Mouse (Mus musculus) midbrain, embryonic 10.5 days (tissue): ENCODE data around the gene Fes. TPM values are rescaled to one million over a fixed set of nuclear protein-coding genes. Genes with fewer than 3 reads are reported as not detected.

Source experiments
- DNase-seq: peaks from one replicate; pipeline ENCODE4 v3.0.0-alpha.2; 2017; ENCODE audit warnings: low spot score
- H3K27ac ChIP-seq: fragments of 300-500 bp; sonication (generic); replicated peaks from 2 replicates; pipeline ENCODE4 v1.5.1; 2016; ENCODE audit warnings: mild to moderate bottlenecking
- H3K27me3 ChIP-seq: fragments of 300-500 bp; sonication (generic); 2 replicates; pipeline ENCODE4 v1.6.1; 2016; ENCODE audit warnings: low read depth, mild to moderate bottlenecking; ENCODE audit not compliant: poor library complexity, severe bottlenecking
- H3K36me3 ChIP-seq: fragments of 300-500 bp; sonication (generic); 2 replicates; pipeline ENCODE4 v1.6.1; 2016; ENCODE audit warnings: mild to moderate bottlenecking, moderate library complexity
- H3K4me1 ChIP-seq: fragments of 300-500 bp; sonication (generic); 2 replicates; pipeline ENCODE4 v1.6.1; 2016
- H3K4me3 ChIP-seq: fragments of 300-500 bp; sonication (generic); 2 replicates; pipeline ENCODE4 v1.5.1; 2016; ENCODE audit warnings: mild to moderate bottlenecking, moderate library complexity
- H3K9me3 ChIP-seq: fragments of 300-500 bp; sonication (generic); replicated peaks from 2 replicates; pipeline ENCODE4 v1.6.1; 2016; ENCODE audit warnings: mild to moderate bottlenecking
- WGBS: fragments of 180-500 bp; shearing (Covaris S2); methylation state at CpG from one replicate; pipeline ENCODE4 v1.1.7; 2016; 5-methylcytosine and 5-hydroxymethylcytosine counted together
- polyA plus RNA-seq: library from polyadenylated mRNA; unstranded; fragments of >200 nt; fragmentation: Nextera tagmentation; extraction: Ambion mirVana; gene quantifications from 2 replicates; pipeline ENCODE4 v1.2.1, GENCODE M21; 2016

Fes gene
- polyA plus RNA-seq, 1 experiment from 2014 or later = 9.1 TPM

- H3K27ac ChIP-seq = no peak overlapping the region
- no peak overlapping the region for H3K4me3 ChIP-seq
- H3K27me3 ChIP-seq = no peaks in the 10 kb centered on the region
- peaks cover 36% of the 10 kb centered on the region for H3K36me3 ChIP-seq
- DNase-seq = no peak
- H3K9me3 ChIP-seq = no peaks in the 10 kb centered on the region
- 77% methylated on average over 13 of the region's 13 CpGs for WGBS
- peaks cover 18% of the 10 kb centered on the region for H3K4me1 ChIP-seq
These were observed 39.8 kb downstream of the Fes start for GRCm38 (mm10) chr7:80347670-80348586.

- Histone ChIP-seq H3K4me3 (no peak overlapping the region), H3K4me1 (peaks cover 29% of the 10 kb centered on the region), H3K9me3 (no peaks in the 10 kb centered on the region), H3K27ac (no peak overlapping the region), H3K27me3 (peaks cover 8% of the 10 kb centered on the region), H3K36me3 (peaks cover 26% of the 10 kb centered on the region)
- WGBS = 93% methylated on average over 5 of the region's 5 CpGs
- no peak for DNase-seq
These were observed 40.9 kb downstream of the Fes start for GRCm38 (mm10) chr7:80346830-80347229.

- Histone ChIP-seq H3K27ac (no peak overlapping the region), H3K4me1 (peaks cover 36% of the 10 kb centered on the region), H3K36me3 (peaks cover 20% of the 10 kb centered on the region), H3K4me3 (no peak overlapping the region), H3K9me3 (no peaks in the 10 kb centered on the region), H3K27me3 (peaks cover 14% of the 10 kb centered on the region)
- DNase-seq = no peak
- WGBS = 93% methylated on average over 9 of the region's 9 CpGs
These were observed 41.6 kb downstream of the Fes start for GRCm38 (mm10) chr7:80346173-80346572.

GRCm38 (mm10) chr7:80343270-80344018 lies 44.3 kb downstream of the Fes start:
- peak overlapping the region; percentile 92 for H3K27ac ChIP-seq
- H3K27me3 ChIP-seq = peaks cover 16% of the 10 kb centered on the region
- peak overlapping the region; percentile 73 for H3K4me3 ChIP-seq
- WGBS = 26% methylated on average over 19 of the region's 19 CpGs
- peaks cover 7% of the 10 kb centered on the region for H3K36me3 ChIP-seq
- H3K9me3 ChIP-seq = no peaks in the 10 kb centered on the region
- peaks cover 57% of the 10 kb centered on the region for H3K4me1 ChIP-seq
- no peak for DNase-seq

GRCm38 (mm10) chr7:80342858-80343257 lies 44.9 kb downstream of the Fes start, which contains the start of gene Hddc3:
Gene Hddc3 (plus strand): TSS chr7:80343104.
- H3K27ac ChIP-seq = peak within 1 kb of the TSS; percentile 92
- peak within 1 kb of the TSS; percentile 73 for H3K4me3 ChIP-seq
- H3K9me3 ChIP-seq = no peaks in the 10 kb centered on the region
- WGBS = under 1% methylated on average over 25 of the region's 25 CpGs
- H3K36me3 ChIP-seq = peaks cover 9% of the 10 kb centered on the region
- peaks cover 58% of the 10 kb centered on the region for H3K4me1 ChIP-seq
- H3K27me3 ChIP-seq = peaks cover 16% of the 10 kb centered on the region
- DNase-seq = peak; percentile 94

GRCm38 (mm10) chr7:80341793-80342192 lies 46.0 kb downstream of the Fes start:
- 78% methylated on average over 7 of the region's 7 CpGs for WGBS
- no peak overlapping the region for H3K4me3 ChIP-seq
- peaks cover 16% of the 10 kb centered on the region for H3K27me3 ChIP-seq
- no peak for DNase-seq
- peaks cover 55% of the 10 kb centered on the region for H3K4me1 ChIP-seq
- H3K36me3 ChIP-seq = peaks cover 20% of the 10 kb centered on the region
- H3K27ac ChIP-seq = 0 out of 2 replicates have a peak overlapping the region, but pooled peaks have one; percentile 9
- H3K9me3 ChIP-seq = no peaks in the 10 kb centered on the region

GRCm38 (mm10) chr7:80340793-80341192 lies 47.0 kb downstream of the Fes start, which contains the start of gene Unc45a:
Gene Unc45a (minus strand): TSS chr7:80341005.
- H3K36me3 ChIP-seq = peaks cover 28% of the 10 kb centered on the region
- peaks cover 55% of the 10 kb centered on the region for H3K4me1 ChIP-seq
- H3K9me3 ChIP-seq = no peaks in the 10 kb centered on the region
- WGBS = 2% methylated on average over 11 of the region's 11 CpGs
- peak within 1 kb of the TSS; percentile 85 for H3K27ac ChIP-seq
- peak; percentile 79 for DNase-seq
- H3K4me3 ChIP-seq = peak within 1 kb of the TSS; percentile 72
- H3K27me3 ChIP-seq = peaks cover 16% of the 10 kb centered on the region

- peak; percentile 97 for DNase-seq
- Histone ChIP-seq H3K4me1 (peaks cover 55% of the 10 kb centered on the region), H3K4me3 (peak overlapping the region; percentile 72), H3K9me3 (no peaks in the 10 kb centered on the region), H3K36me3 (peaks cover 30% of the 10 kb centered on the region), H3K27me3 (peaks cover 16% of the 10 kb centered on the region), H3K27ac (peak overlapping the region; percentile 85)
- under 1% methylated on average over 45 of the region's 45 CpGs for WGBS
These were observed 47.7 kb downstream of the Fes start for GRCm38 (mm10) chr7:80339793-80340628.

- Histone ChIP-seq H3K4me3 (peak overlapping the region; percentile 72), H3K27me3 (peaks cover 16% of the 10 kb centered on the region), H3K4me1 (peaks cover 55% of the 10 kb centered on the region), H3K9me3 (no peaks in the 10 kb centered on the region), H3K27ac (peak overlapping the region; percentile 85), H3K36me3 (peaks cover 37% of the 10 kb centered on the region)
- DNase-seq = peak; percentile 41
- WGBS = 12% methylated on average over 17 of the region's 17 CpGs
These were observed 48.4 kb downstream of the Fes start for GRCm38 (mm10) chr7:80339371-80339770.

GRCm38 (mm10) chr7:80336932-80337331 lies 50.8 kb downstream of the Fes start:
- Histone ChIP-seq H3K4me1 (peaks cover 36% of the 10 kb centered on the region), H3K27ac (no peak overlapping the region), H3K27me3 (peaks cover 10% of the 10 kb centered on the region), H3K4me3 (no peak overlapping the region), H3K36me3 (peaks cover 61% of the 10 kb centered on the region), H3K9me3 (peaks cover 10% of the 10 kb centered on the region)
- whole genome bisulfite sequencing = 92% methylated on average over 3 of the region's 3 CpGs
- DNase-seq = no peak

- Histone ChIP-seq H3K27ac (no peak overlapping the region), H3K27me3 (no peaks in the 10 kb centered on the region), H3K9me3 (peaks cover 10% of the 10 kb centered on the region), H3K4me1 (peaks cover 16% of the 10 kb centered on the region), H3K4me3 (no peak overlapping the region), H3K36me3 (peaks cover 82% of the 10 kb centered on the region)
- no peak for DNase-seq
- WGBS = 97% methylated on average over 4 of the region's 4 CpGs
These were observed 52.9 kb downstream of the Fes start for GRCm38 (mm10) chr7:80334848-80335247.

- H3K9me3 ChIP-seq = peaks cover 10% of the 10 kb centered on the region
- DNase-seq = no peak
- 96% methylated on average over 19 of the region's 19 CpGs for WGBS
- H3K27me3 ChIP-seq = no peaks in the 10 kb centered on the region
- no peak overlapping the region for H3K27ac ChIP-seq
- peaks cover 100% of the 10 kb centered on the region for H3K36me3 ChIP-seq
- H3K4me3 ChIP-seq = no peak overlapping the region
- no peaks in the 10 kb centered on the region for H3K4me1 ChIP-seq
These were observed 56.3 kb downstream of the Fes start for GRCm38 (mm10) chr7:80331433-80331832.
